Mouse (Mus musculus) liver, postnatal 0 days (tissue): Measurements from ENCODE around the gene Ift57.

Experiments
- CTCF ChIP-seq: sonication (generic); IDR thresholded peaks from 2 replicates; pipeline ENCODE4 v1.5.1; 2016; ENCODE audit warnings: antibody characterized with exemption, low read depth
- EP300 ChIP-seq: IDR thresholded peaks from 2 replicates; pipeline ENCODE4 v1.6.1; 2016; ENCODE audit warnings: antibody characterized with exemption, low read depth, mild to moderate bottlenecking

DNA sequence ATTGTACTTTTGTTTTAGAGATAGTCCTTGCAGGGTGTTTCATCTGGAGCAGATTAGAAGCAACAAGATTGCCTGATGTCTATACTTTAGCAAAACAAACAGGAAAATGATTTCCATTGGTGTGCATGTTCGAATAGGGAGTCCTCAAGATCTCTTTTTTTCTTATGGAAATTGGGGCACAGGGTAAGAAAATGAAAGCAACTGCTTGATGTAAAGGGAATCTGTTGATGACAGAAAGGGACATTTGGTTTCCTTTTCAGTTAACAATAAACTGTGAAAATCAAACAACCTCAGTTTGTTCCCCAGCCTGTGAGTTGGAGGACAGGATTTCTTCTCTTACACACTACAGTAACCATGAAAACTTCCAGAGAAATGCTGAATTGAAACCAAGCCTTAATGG lies 53.9 kb downstream of the Ift57 start:
- TF ChIP-seq CTCF (no peak), EP300 (no peak)
